Mouse (Mus musculus): ENCODE measurements around the gene 1700025G04Rik.

The 1700025G04Rik gene

DNA sequence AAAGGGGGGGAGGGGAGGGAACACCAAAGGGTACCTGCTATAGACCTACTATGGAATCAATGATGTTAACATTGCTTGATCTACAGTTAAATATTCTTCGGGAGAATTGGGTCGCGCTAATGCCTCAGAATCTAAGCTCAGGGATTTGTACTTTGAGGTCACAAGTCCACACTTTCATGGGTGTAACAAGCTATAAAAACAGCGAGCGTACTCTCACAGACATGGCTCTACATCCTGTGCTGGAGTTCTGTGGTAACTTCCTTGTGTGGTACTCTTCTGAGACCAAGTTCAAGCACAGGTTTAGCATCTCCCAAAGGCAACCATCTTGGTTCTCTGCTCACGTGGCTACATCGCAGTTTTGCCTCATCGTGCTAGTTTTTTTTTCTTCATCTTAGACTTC lies 227.8 kb downstream of the 1700025G04Rik start:
- in situ Hi-C loops (cut with MboI; ENCODE audit: low sequenced_read_pairs), result no loop called here

- in situ Hi-C loops (cut with MboI; ENCODE audit: low sequenced_read_pairs), result no loop called here
Measured at GRCm38 (mm10) chr1:151861334-151861995, 228.5 kb downstream of the 1700025G04Rik start.

DNA sequence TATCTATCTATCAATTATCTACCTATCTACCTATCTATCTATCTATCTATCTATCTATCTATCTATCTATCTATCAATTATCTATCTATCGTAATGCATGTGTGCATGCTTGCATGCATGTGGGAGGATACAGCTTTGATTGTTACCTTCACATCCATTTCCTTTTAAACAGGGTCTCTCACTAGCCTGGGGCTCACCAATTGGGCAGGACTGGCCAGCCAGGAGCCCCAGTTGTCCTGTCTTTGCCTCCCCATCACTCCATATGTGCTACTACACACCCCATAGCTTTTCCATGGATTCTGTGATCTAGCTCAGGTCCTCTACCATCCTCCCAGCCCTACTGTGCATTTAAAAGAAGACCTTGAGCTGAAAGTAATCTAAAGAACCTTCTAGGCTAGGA lies 231.5 kb downstream of the 1700025G04Rik start:
- in situ Hi-C loops (cut with MboI; ENCODE audit: low sequenced_read_pairs), result no loop called here

GRCm38 (mm10) chr1:151855561-151855960 lies 234.4 kb downstream of the 1700025G04Rik start:
- in situ Hi-C loops (cut with MboI; ENCODE audit: low sequenced_read_pairs), result no loop called here

- in situ Hi-C loops (cut with MboI; ENCODE audit: low sequenced_read_pairs), result no loop called here
Measured at GRCm38 (mm10) chr1:151851976-151852375, 237.9 kb downstream of the 1700025G04Rik start.

DNA sequence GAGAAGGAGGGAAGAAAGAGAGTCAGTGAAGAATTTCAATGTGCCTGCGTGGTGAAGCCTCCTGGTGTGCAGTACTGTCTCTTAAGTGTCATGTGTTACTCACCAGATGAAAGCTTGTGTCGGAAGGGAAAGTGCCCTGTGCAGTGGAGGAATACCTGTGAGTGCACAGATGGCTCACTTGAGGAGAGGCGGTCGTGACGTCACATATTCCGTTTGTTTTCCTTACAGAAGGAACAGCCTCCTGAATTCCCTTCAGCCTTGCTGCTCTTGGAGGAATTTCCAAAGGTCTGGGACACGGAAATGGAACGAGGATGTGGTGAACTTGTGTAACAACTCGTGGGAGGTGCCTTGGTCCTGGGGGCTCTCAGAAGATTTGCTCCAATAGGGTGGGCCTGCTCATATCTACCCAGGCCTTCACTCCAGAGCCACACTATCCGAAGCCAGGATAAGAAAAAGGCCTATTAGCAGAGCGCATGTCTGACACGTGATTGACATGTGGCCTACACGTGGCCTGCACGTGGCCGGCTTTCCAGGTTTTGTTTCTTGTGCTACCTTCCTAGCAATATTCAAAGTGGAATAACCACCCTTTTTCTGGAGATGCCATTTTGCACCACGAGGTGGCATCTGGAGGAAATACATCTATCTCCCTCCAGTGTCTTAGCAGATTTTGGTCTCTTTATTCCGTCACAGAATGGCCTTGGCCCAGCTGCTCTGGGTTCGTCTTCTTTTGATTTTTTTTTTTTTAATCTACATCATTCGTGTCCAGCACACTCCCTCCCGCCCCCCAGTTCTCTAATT lies 238.7 kb downstream of the 1700025G04Rik start:
- in situ Hi-C loops (cut with MboI; ENCODE audit: low sequenced_read_pairs), result no loop called here

GRCm38 (mm10) chr1:151849993-151850608 lies 239.8 kb downstream of the 1700025G04Rik start:
- in situ Hi-C loops (cut with MboI; ENCODE audit: low sequenced_read_pairs), result loop anchor here (25.0 kb wide), 1 partner anchor 512 kb away; no protein-coding TSS in a partner anchor

DNA sequence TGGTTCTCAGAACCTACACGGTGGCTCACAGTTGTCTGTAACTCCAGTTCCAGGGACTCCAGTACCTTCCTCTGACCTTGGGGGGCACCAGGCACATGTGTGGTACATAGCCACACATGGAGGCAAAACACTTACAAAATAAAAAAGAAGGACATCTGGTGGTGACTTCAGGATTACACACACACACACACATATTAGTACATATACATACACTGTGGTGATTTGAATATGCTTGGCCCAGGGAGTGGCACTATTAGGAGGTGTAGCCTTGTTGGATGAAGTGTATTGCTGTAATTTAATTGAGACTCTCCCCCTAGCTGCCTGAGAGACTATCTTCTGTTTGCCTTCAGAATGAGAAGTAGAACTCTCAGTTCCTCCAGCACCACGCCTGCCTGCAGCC lies 241.6 kb downstream of the 1700025G04Rik start:
- in situ Hi-C loops (cut with MboI; ENCODE audit: low sequenced_read_pairs), result loop anchor here (25.0 kb wide), 1 partner anchor 514 kb away; no protein-coding TSS in a partner anchor

GRCm38 (mm10) chr1:151845926-151846782 lies 243.8 kb downstream of the 1700025G04Rik start:
- in situ Hi-C loops (cut with MboI; ENCODE audit: low sequenced_read_pairs), result loop anchor here (25.0 kb wide), 1 partner anchor 516 kb away; no protein-coding TSS in a partner anchor

DNA sequence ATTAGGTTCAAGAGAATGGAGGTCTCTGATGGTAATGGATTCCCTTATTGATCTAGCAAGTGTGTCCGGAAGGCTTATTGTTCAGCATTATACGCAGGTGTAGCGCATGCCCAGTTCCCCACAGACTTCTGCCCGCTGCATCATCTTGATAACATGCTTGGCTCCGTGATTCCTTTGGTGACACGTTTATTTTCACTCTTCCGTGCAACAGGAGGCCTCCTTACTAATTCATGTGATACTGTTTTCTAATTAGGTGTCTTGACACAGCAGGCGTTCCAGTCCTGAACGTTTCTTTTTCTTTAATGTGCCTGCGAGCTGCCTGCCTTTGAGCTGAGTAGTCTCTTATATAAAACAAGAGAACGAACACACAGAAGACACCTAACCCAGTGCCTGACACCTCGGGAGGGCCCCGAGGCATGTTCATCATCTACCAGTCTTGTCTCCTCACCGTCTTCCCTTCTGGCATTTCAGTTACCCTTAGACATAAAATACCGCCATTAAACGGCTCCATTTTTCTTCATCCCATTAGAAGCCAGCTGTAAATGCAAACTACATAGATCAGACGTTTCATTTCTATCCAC lies 244.6 kb downstream of the 1700025G04Rik start:
- in situ Hi-C loops (cut with MboI; ENCODE audit: low sequenced_read_pairs), result loop anchor here (25.0 kb wide), 1 partner anchor 517 kb away; no protein-coding TSS in a partner anchor

GRCm38 (mm10) chr1:151840345-151840744 lies 249.6 kb downstream of the 1700025G04Rik start:
- in situ Hi-C loops (cut with MboI; ENCODE audit: low sequenced_read_pairs), result loop anchor here (25.0 kb wide), 1 partner anchor 522 kb away; no protein-coding TSS in a partner anchor

GRCm38 (mm10) chr1:151835261-151835660 lies 254.7 kb downstream of the 1700025G04Rik start:
- in situ Hi-C loops (cut with MboI; ENCODE audit: low sequenced_read_pairs), result loop anchor here (25.0 kb wide), 1 partner anchor 527 kb away; no protein-coding TSS in a partner anchor

DNA sequence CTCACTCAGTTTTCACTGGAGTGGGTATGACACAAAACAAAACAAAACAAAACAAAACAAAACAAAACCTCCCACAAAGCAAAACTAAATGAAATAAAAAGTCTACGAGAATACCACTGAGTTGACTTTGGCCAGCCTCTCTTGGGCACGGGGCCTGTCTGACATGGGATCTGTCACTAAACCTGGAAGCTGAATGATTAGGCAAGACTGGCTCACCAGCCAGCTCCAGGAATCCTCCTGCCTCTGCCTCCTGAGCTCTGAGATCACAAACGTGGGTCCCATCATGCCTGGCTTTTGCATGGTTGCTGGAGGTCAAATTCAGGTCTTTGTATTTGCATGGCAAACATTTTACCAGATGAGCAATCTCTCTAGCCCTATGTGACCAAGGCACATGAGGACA lies 258.1 kb downstream of the 1700025G04Rik start:
- in situ Hi-C loops (cut with MboI; ENCODE audit: low sequenced_read_pairs), result loop anchor here (25.0 kb wide), 1 partner anchor 531 kb away; no protein-coding TSS in a partner anchor

DNA sequence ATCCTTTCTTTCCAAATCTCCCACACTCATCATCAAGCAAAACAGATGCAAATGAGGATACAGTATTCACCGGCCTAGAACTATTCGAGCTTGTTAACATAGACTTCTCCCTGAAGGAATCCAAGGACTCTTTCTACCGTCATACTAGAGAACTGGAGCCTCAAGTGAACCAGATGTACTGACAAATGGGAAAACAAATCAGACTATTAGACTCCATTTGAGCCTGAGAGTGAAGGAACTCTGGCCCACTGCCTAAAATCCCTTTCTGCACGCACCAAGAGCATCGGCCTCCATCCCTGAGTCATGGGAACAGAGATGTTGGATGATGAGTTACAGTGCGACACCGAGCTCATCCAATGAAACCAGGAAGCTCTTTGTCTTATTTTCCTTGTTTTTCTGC lies 264.9 kb downstream of the 1700025G04Rik start:
- in situ Hi-C loops (cut with MboI; ENCODE audit: low sequenced_read_pairs), result loop anchor here (25.0 kb wide), 1 partner anchor 537 kb away; no protein-coding TSS in a partner anchor

- in situ Hi-C loops (cut with MboI; ENCODE audit: low sequenced_read_pairs), result no loop called here
Measured at GRCm38 (mm10) chr1:151820457-151820856, 269.5 kb downstream of the 1700025G04Rik start.

- in situ Hi-C loops (cut with MboI; ENCODE audit: low sequenced_read_pairs), result no loop called here
Measured at GRCm38 (mm10) chr1:151819190-151819589, 270.7 kb downstream of the 1700025G04Rik start.

- in situ Hi-C loops (cut with MboI; ENCODE audit: low sequenced_read_pairs), result no loop called here
Measured at GRCm38 (mm10) chr1:151816051-151816450, 273.9 kb downstream of the 1700025G04Rik start.

GRCm38 (mm10) chr1:151812004-151812712 lies 277.8 kb downstream of the 1700025G04Rik start:
- in situ Hi-C loops (cut with MboI; ENCODE audit: low sequenced_read_pairs), result no loop called here

DNA sequence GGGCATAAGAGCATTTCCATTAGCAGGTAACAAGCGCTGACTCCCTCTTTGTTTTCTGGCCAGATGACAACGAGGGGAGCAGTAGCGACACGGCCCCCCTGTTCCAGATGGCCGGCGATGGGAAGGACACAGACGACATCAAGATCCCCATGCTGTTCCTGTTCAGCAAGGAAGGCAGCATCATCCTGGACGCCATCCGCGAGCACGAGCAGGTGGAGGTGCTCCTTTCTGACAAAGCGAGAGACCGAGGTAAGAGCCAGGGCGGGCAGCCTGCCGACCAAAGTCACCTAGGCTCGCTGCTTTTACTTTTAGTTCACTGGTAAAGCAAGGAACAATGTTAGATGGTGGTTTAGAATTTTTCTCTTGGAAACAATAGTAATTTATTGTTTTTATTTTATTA lies 278.5 kb downstream of the 1700025G04Rik start:
- in situ Hi-C loops (cut with MboI; ENCODE audit: low sequenced_read_pairs), result no loop called here
